Mouse (Mus musculus) spleen, postnatal 14 days (tissue): ENCODE measurements around the gene Mmp19.

Experiments
- DNase-seq, 2 experiments: peaks; one replicate each; pipeline ENCODE4 v3.0.0; 2021 to 2022; ENCODE audit warnings: low spot score in 2 of 2

The Mmp19 gene

DNA sequence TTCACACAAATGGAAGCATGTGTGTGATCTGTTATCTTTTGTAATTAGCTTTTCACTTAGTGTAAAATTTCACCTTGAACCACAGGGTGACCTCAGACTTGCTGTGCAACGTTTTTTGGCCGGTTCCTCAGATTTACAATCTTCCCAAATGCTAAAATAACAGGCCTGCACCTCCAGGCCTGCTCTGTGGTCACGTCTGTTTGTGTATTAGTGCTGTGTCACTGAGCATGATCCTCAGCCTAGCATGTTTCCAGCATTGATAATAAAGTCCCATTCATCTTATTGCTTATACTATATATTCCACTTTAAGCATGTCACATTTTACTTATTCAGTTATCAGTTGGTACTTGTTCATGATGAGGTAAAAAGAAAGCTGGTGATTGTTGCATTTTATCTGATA, 59.6 kb downstream of the Mmp19 start:
- DNase-seq = no peak
